Mouse (Mus musculus): ENCODE measurements around the gene Gm47996.
"Not testable (repeated sequence)": the region's sequence is repeated elsewhere in the genome, so short reads cannot be mapped to it uniquely, and the experiment has no call there.

- not testable (repeated sequence) for TF ChIP-seq CTCF, EP300 (IDR thresholded peaks at IDR 0.05)
These were observed 27.7 kb upstream of the Gm47996 start, which contains the start of gene Gm47985 for GRCm38 (mm10) chr1:151182266-151182665.

Measured in lung, postnatal 0 days (tissue).